Mouse (Mus musculus): Measurements from ENCODE around the gene Cald1.

- no peak for TF ChIP-seq POLR2A (IDR thresholded peaks at IDR 0.05; ENCODE audit: low read depth, low read length)
- TF ChIP-seq CTCF (conservative IDR thresholded peaks at IDR 0.05; ENCODE audit: insufficient read depth, insufficient read length, low read depth, low read length) = no peak
Observed at GRCm38 (mm10) chr6:34633776-34634175, 35.5 kb downstream of the Cald1 start.

All from kidney, adult 2 months (tissue).